Mouse (Mus musculus): ENCODE data around the gene Pop4. TPM values are rescaled to one million over a fixed set of nuclear protein-coding genes. Genes with fewer than 3 reads are reported as not detected.
A peak's percentile ranks its signal among the peaks of the same experiment; 100 is the strongest.
"Not testable (repeated sequence)": the region's sequence is repeated elsewhere in the genome, so short reads cannot be mapped to it uniquely, and the experiment has no call there.

The Pop4 gene
- 45.8 and 60.1 TPM in 2 replicates for total RNA-seq (2021)
- long read RNA-seq, transcript Pop4-201 (7 exons, 2,113 nt): major isoform, 20 of 24 reads
- long read RNA-seq, partial matches to known transcripts: 1 of 24 reads
- long read RNA-seq, other reads (novel, unspliced or antisense): 3 of 24 reads

- DNase-seq: peak; percentile 92
Observed at GRCm38 (mm10) chr7:38270703-38271510, at the start of gene Pop4. Pop4 (minus strand) TSS chr7:38271423.

- DNase-seq: no peak
Observed at GRCm38 (mm10) chr7:38320641-38321040, 49.4 kb upstream of the Pop4 start.

- DNase-seq: not testable (repeated sequence)
Observed at GRCm38 (mm10) chr7:38282192-38282591, 11.0 kb upstream of the Pop4 start.

GRCm38 (mm10) chr7:38272551-38272950 lies 1.3 kb upstream of the Pop4 start:
- no peak for DNase-seq

- DNase-seq: no peak
Observed at GRCm38 (mm10) chr7:38271859-38272258, 636 bp upstream of the Pop4 start.

- no peak for DNase-seq
Observed at GRCm38 (mm10) chr7:38271511-38271811, 238 bp upstream of the Pop4 start.

- peak; percentile 47 for DNase-seq
Observed at GRCm38 (mm10) chr7:38267006-38267680, 4.1 kb downstream of the Pop4 start.

- peak; percentile 61 for DNase-seq
Observed at GRCm38 (mm10) chr7:38262406-38262805, 8.8 kb downstream of the Pop4 start.

- DNase-seq: no peak
Observed at GRCm38 (mm10) chr7:38259631-38260030, 11.6 kb downstream of the Pop4 start.

GRCm38 (mm10) chr7:38253441-38253840 lies 17.8 kb downstream of the Pop4 start:
- no peak for DNase-seq

GRCm38 (mm10) chr7:38251494-38252216 lies 19.6 kb downstream of the Pop4 start:
- DNase-seq: no peak

GRCm38 (mm10) chr7:38242417-38242816 lies 28.8 kb downstream of the Pop4 start:
- no peak for DNase-seq

GRCm38 (mm10) chr7:38237140-38237539 lies 34.1 kb downstream of the Pop4 start:
- DNase-seq: no peak

GRCm38 (mm10) chr7:38236400-38237105 lies 34.7 kb downstream of the Pop4 start:
- no peak for DNase-seq

GRCm38 (mm10) chr7:38230285-38230684 lies 40.9 kb downstream of the Pop4 start:
- DNase-seq: no peak

GRCm38 (mm10) chr7:38228329-38228728 lies 42.9 kb downstream of the Pop4 start:
- DNase-seq: no peak

GRCm38 (mm10) chr7:38227900-38228298 lies 43.3 kb downstream of the Pop4 start, which contains the start of gene Plekhf1:
Plekhf1 (minus strand) TSS chr7:38228016.
- peak; percentile 95 for DNase-seq

- peak; percentile 71 for DNase-seq
Observed at GRCm38 (mm10) chr7:38227181-38227899, 43.9 kb downstream of the Pop4 start.

- no peak for DNase-seq
Observed at GRCm38 (mm10) chr7:38226226-38226625, 45.0 kb downstream of the Pop4 start.

- peak; percentile 36 for DNase-seq
Observed at GRCm38 (mm10) chr7:38224577-38225369, 46.5 kb downstream of the Pop4 start.

- DNase-seq: no peak
Observed at GRCm38 (mm10) chr7:38220866-38221265, 50.4 kb downstream of the Pop4 start.
